17 mouse cellular contexts compared by ENCODE assay signal in genomic region chr14:45038052-45038451, GRCm38 (mm10). TPM values are rescaled to one million over a fixed set of nuclear protein-coding genes. Genes with fewer than 3 reads are reported as not detected.
DNase-seq lines count a peak whose midpoint lies in the region; ATAC-seq and TF ChIP-seq lines count a peak whose summit lies in the region.
"Had no signal": no experiment of that assay in that cellular context is flagged by ENCODE, and none has a peak within 500 bp of the region (broad histone marks: within the 10 kb centered on the region; RNA-seq: fewer than 3 reads in every experiment).

No protein-coding gene starts in this region.

- H3K4me3 ChIP-seq in liver, postnatal 0 days (ENCODE audit: low read depth, low read length), result no peak overlapping the region
- no peak overlapping the region for H3K4me3 ChIP-seq in liver, embryonic 12.5 days
- no peak overlapping the region for H3K4me3 ChIP-seq in lung, embryonic 16.5 days (ENCODE audit: low read length)
- H3K4me3 ChIP-seq in myocyte, result no peak overlapping the region
- H3K4me3 ChIP-seq: kidney, embryonic 15.5 days; limb, embryonic 15.5 days had no signal

- H3K4me1 ChIP-seq in liver, postnatal 0 days (ENCODE audit: insufficient read depth), result no peaks in the 10 kb centered on the region
- peaks cover 5% of the 10 kb centered on the region; the same call in 1 of the 2 replicates for H3K4me1 ChIP-seq in liver, embryonic 12.5 days
- H3K4me1 ChIP-seq in lung, embryonic 16.5 days (replicated peaks; ENCODE audit: control insufficient read depth, insufficient read depth, low read length), result peaks cover 4% of the 10 kb centered on the region; the same call in 1 of the 2 replicates
- H3K4me1 ChIP-seq: kidney, embryonic 15.5 days; limb, embryonic 15.5 days had no signal

- TF ChIP-seq CTCF in liver, postnatal 0 days (IDR thresholded peaks at IDR 0.05; ENCODE audit: low read depth), result no peak

- H3K36me3 ChIP-seq in liver, postnatal 0 days (replicated peaks; ENCODE audit: insufficient read depth, low read length), result no peaks in the 10 kb centered on the region
- H3K36me3 ChIP-seq in liver, embryonic 12.5 days, result no peaks in the 10 kb centered on the region
- no peaks in the 10 kb centered on the region for H3K36me3 ChIP-seq in lung, embryonic 16.5 days (ENCODE audit: control insufficient read depth, insufficient read depth, low read length)
- no peaks in the 10 kb centered on the region for H3K36me3 ChIP-seq in myocyte (ENCODE audit: control insufficient read depth, insufficient read depth)
- H3K36me3 ChIP-seq: kidney, embryonic 15.5 days; limb, embryonic 15.5 days had no signal

- no peak overlapping the region for H3K4me2 ChIP-seq in liver, postnatal 0 days (ENCODE audit: low read depth, low read length)
- H3K4me2 ChIP-seq in liver, embryonic 12.5 days, result no peak overlapping the region
- H3K4me2 ChIP-seq in lung, embryonic 16.5 days (ENCODE audit: low read depth, low read length), result no peak overlapping the region
- H3K4me2 ChIP-seq in myocyte (ENCODE audit: low read depth), result no peak overlapping the region
- H3K4me2 ChIP-seq: kidney, embryonic 15.5 days; limb, embryonic 15.5 days had no signal

- H3K9me3 ChIP-seq in liver, postnatal 0 days (ENCODE audit: low read length), result no peaks in the 10 kb centered on the region
- H3K9me3 ChIP-seq in liver, embryonic 12.5 days (replicated peaks), result no peaks in the 10 kb centered on the region
- H3K9me3 ChIP-seq in lung, embryonic 16.5 days (ENCODE audit: control insufficient read depth, low read length), result no peaks in the 10 kb centered on the region
- H3K9me3 ChIP-seq: kidney, embryonic 15.5 days; limb, embryonic 15.5 days; megakaryocyte, embryonic 14.5 days had no signal

- TF ChIP-seq EP300 in liver, postnatal 0 days (IDR thresholded peaks at IDR 0.05; ENCODE audit: low read depth), result no peak

- 58% methylated on average over 7 of the region's 7 CpGs for WGBS in liver, postnatal 0 days (ENCODE audit: insufficient replicate concordance)
- 74% methylated on average over 7 of the region's 7 CpGs for WGBS in liver, embryonic 12.5 days (ENCODE audit: insufficient replicate concordance)
- WGBS in lung, embryonic 16.5 days, result 58% methylated on average over 7 of the region's 7 CpGs

- no peak for TF ChIP-seq POLR2A in myocyte (IDR thresholded peaks at IDR 0.05; ENCODE audit: insufficient read length, low read depth)

- ATAC-seq in liver, postnatal 0 days, result peak; percentile 17; the same call in 1 of the 2 replicates
- no peak for ATAC-seq in liver, embryonic 12.5 days
- ATAC-seq in activated CD4-positive, CD25-positive, alpha-beta regulatory T cell, adult 4 months, result peak; percentile 12
- ATAC-seq in lung, embryonic 16.5 days (ENCODE audit: low read depth), result peak; percentile 54; the same call in 1 of the 2 replicates
- ATAC-seq: forebrain, embryonic 16.5 days; Patski had no signal

- no peaks in the 10 kb centered on the region for H3K79me2 ChIP-seq in myocyte (ENCODE audit: control insufficient read depth, insufficient read depth)

- no peak overlapping the region for H3ac ChIP-seq in myocyte (ENCODE audit: control insufficient read depth, insufficient read length)

- peak; percentile 38 for DNase-seq in liver, postnatal 0 days
- DNase-seq in urinary bladder, postnatal 14 days (ENCODE audit: low spot score), result no peak
- no peak for DNase-seq in layer of hippocampus, postnatal 10 days (ENCODE audit: low spot score in 2 of 2)
- no peak for DNase-seq in heart, postnatal 4 days
- DNase-seq: cerebellum, adult 8-10 months; embryo, embryonic 11 days; right cerebral cortex, postnatal 4 days; thymus, adult 2 months had no signal

- no peaks in the 10 kb centered on the region for H3K27me3 ChIP-seq in liver, postnatal 0 days (ENCODE audit: insufficient read depth, low read length)
- no peaks in the 10 kb centered on the region for H3K27me3 ChIP-seq in liver, embryonic 12.5 days (replicated peaks)
- H3K27me3 ChIP-seq in lung, embryonic 16.5 days (ENCODE audit: control insufficient read depth, insufficient read depth, low read depth, low read length), result no peaks in the 10 kb centered on the region
- no peaks in the 10 kb centered on the region for H3K27me3 ChIP-seq in myocyte (ENCODE audit: control insufficient read depth, insufficient read depth, insufficient read length)
- H3K27me3 ChIP-seq: kidney, embryonic 15.5 days; limb, embryonic 15.5 days; megakaryocyte, embryonic 14.5 days; Patski had no signal

- H3K9ac ChIP-seq in liver, postnatal 0 days (replicated peaks), result no peak overlapping the region
- H3K9ac ChIP-seq in liver, embryonic 12.5 days, result no peak overlapping the region
- no peak overlapping the region for H3K9ac ChIP-seq in lung, embryonic 16.5 days (ENCODE audit: low read length)
- H3K9ac ChIP-seq: kidney, embryonic 15.5 days; limb, embryonic 15.5 days had no signal

- H3K27ac ChIP-seq in liver, postnatal 0 days (ENCODE audit: low read depth), result no peak overlapping the region
- H3K27ac ChIP-seq in liver, embryonic 12.5 days, result no peak overlapping the region
- no peak overlapping the region for H3K27ac ChIP-seq in lung, embryonic 16.5 days (ENCODE audit: low read length)
- H3K27ac ChIP-seq: kidney, embryonic 15.5 days; limb, embryonic 15.5 days had no signal

TF ChIP-seq in myocyte, 11 proteins besides CTCF, POLR2A, EP300 and RAD21:
- TF ChIP-seq CEBPB (IDR thresholded peaks at IDR 0.05; ENCODE audit: insufficient read depth, poor library complexity, severe bottlenecking) (peak; percentile 97), TCF3 (IDR thresholded peaks at IDR 0.05; ENCODE audit: insufficient read length, low read depth) (no peak)

RNA-seq across cellular contexts. Expression of gene Ptger2, which starts 50.1 kb away (rescaled TPM):
- polyA plus RNA-seq in liver, postnatal 0 days (2015; fragmentation: Nextera tagmentation; extraction: Ambion mirVana), result 0.64 and 0.68 TPM in 2 replicates
- polyA plus RNA-seq in liver, embryonic 12.5 days (2016; fragmentation: Nextera tagmentation; extraction: Ambion mirVana), result 0.39 and 0.50 TPM in 2 replicates
- 10 to 100 TPM; 36.1 to 41.2 TPM for polyA plus RNA-seq in activated CD4-positive, CD25-positive, alpha-beta regulatory T cell, adult 4 months (2017; shearing (Covaris generic))
- 5.2 and 5.3 TPM in 2 replicates for polyA plus RNA-seq in lung, embryonic 16.5 days (2015; fragmentation: Nextera tagmentation; extraction: Ambion mirVana)
- 0.01 TPM for polyA plus RNA-seq in myocyte (2012; fragmentation: generic; extraction: Trizol)
- total RNA-seq in layer of hippocampus, postnatal 10 days (2021), result under 1 TPM; 0.21 to 0.38 TPM
- total RNA-seq in heart, postnatal 4 days (2021), result under 1 TPM; 0.14 to 0.17 TPM
